Mouse (Mus musculus) forebrain, embryonic 16.5 days (tissue): ENCODE data around the gene Pxmp4. TPM values are rescaled to one million over a fixed set of nuclear protein-coding genes. Genes with fewer than 3 reads are reported as not detected.

Experiments
- ATAC-seq: fragments of 200-750 bp; cut with Nextera tagmentation; 2 replicates; pipeline ENCODE4 v1.8.0; 2017; ENCODE audit warnings: mild to moderate bottlenecking, moderate library complexity
- H3K27ac ChIP-seq: fragments of 300-500 bp; sonication (generic); 2 replicates; pipeline ENCODE4 v1.5.1; 2014; ENCODE audit warnings: low read length, control low read depth
- H3K27me3 ChIP-seq: fragments of 300-500 bp; sonication (generic); replicated peaks from 2 replicates; pipeline ENCODE4 v1.6.1; 2014; ENCODE audit warnings: low read length; ENCODE audit not compliant: control insufficient read depth, insufficient read depth
- H3K36me3 ChIP-seq: fragments of 300-500 bp; sonication (generic); 2 replicates; pipeline ENCODE4 v1.6.1; 2014; ENCODE audit not compliant: control insufficient read depth, insufficient read depth
- H3K4me1 ChIP-seq: fragments of 300-500 bp; sonication (generic); replicated peaks from 2 replicates; pipeline ENCODE4 v1.6.1; 2014; ENCODE audit warnings: low read length; ENCODE audit not compliant: control insufficient read depth, insufficient read depth
- H3K4me2 ChIP-seq: fragments of 300-500 bp; sonication (generic); 2 replicates; pipeline ENCODE4 v1.6.1; 2014; ENCODE audit warnings: mild to moderate bottlenecking, low read length, control low read depth
- H3K4me3 ChIP-seq: fragments of 300-500 bp; sonication (generic); replicated peaks from 2 replicates; pipeline ENCODE4 v1.5.1; 2014; ENCODE audit warnings: mild to moderate bottlenecking, low read length, control low read depth
- H3K9ac ChIP-seq: fragments of 300-500 bp; sonication (generic); replicated peaks from 2 replicates; pipeline ENCODE4 v1.6.1; 2014; ENCODE audit warnings: low read depth, low read length, control low read depth
- H3K9me3 ChIP-seq: fragments of 300-500 bp; sonication (generic); 2 replicates; pipeline ENCODE4 v1.6.1; 2016; ENCODE audit warnings: low read length; ENCODE audit not compliant: control insufficient read depth
- WGBS: fragments of 180-500 bp; shearing (Covaris S2); extraction: QIAGEN DNeasy Blood & Tissue Kit; methylation state at CpG from one replicate; pipeline ENCODE4 v1.1.7; 2014; 5-methylcytosine and 5-hydroxymethylcytosine counted together
- polyA plus RNA-seq: library from polyadenylated mRNA; unstranded; fragments of >200 nt; fragmentation: Nextera tagmentation; extraction: Ambion mirVana; gene quantifications from 2 replicates; pipeline ENCODE4 v1.2.1, GENCODE M21; 2015

Pxmp4 gene
- polyA plus RNA-seq, 1 experiment from 2014 or later, result 14.8 TPM

DNA sequence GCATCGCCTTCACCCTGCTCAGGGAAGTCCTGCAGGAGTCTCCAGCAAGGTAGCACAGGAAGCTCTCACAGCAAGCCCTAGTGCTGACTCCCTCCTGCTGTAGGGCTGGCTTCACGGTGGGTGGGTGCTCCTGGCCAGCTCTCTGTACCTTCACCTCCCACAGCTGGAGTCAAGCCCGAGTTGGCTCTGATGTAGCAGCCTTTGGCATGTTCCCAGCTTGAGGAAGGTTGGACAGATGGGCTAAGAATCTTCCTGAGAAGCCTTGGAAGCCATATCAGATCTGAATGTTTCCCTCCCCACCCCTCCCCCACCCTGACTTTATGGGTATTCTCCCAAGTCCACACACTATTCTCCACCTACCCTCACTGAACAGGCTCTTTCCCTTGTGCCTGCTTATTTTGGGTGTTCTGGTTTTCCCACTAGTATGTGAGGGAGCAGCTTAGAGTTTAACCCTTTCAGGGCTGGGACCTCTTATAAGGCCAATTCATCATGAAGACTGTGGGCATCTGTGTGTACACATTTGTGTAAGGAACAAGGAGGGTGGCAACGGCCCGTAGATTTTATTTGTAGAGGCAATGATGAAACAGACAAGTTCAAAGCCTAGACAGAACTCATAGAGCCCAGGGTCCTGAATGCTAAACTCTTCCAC, 46.2 kb downstream of the Pxmp4 start:
- ATAC-seq, result no peak
- Histone ChIP-seq H3K9me3 (no peaks in the 10 kb centered on the region), H3K4me3 (no peak overlapping the region), H3K4me2 (peak overlapping the region; percentile 66), H3K27ac (no peak overlapping the region), H3K9ac (no peak overlapping the region), H3K4me1 (peaks cover 26% of the 10 kb centered on the region), H3K36me3 (no peaks in the 10 kb centered on the region), H3K27me3 (no peaks in the 10 kb centered on the region)
- 39% methylated on average over 5 of the region's 5 CpGs for WGBS

DNA sequence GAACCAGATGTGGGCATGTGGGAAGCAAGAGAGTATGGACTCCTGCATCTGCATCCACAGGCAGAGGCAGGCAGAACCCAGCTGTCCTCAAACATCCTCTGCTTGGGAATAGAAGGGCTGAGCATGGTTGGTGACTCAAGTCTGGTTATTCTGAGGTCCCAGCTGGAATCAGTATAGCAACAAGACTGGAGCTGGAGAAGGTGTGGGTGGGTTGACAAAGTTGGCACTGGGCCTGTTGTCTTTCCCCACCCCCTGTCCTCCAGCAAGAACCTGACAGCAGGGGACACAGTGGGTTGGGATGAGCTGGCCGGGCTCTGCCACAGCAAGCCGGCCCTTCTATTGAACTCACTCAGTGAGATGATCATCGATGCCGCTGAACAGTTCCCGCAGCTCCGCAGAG, 48.3 kb downstream of the Pxmp4 start:
- ATAC-seq, result no peak
- WGBS, result 77% methylated on average over 6 of the region's 6 CpGs
- H3K27me3 ChIP-seq, result no peaks in the 10 kb centered on the region; the same call in 1 of the 2 replicates

DNA sequence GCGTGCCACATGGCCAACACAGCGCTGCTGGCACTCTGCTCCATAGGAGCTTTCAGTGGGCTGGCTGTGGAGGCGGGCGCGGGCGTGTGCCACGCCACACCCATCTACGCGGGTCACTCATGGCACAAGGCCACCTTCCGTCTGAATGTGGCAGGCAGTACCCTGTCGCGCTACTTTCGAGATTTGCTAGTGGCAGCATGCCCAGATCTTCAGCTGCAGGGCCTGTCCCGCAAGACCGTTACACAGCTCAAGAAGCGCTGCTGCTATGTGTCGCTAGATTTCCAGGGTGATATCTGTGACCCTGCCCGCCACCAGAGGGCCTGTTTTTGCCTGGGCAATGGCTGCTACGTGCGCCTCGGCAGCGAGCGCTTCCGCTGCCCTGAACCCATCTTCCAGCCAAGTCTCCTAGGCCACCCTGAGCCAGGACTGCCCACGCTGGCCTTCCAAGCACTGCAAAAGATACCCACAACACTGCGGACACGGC, 51.0 kb downstream of the Pxmp4 start:
- 15% methylated on average over 27 of the region's 27 CpGs for WGBS
- no peak overlapping the region for H3K4me3 ChIP-seq
- no peaks in the 10 kb centered on the region for H3K9me3 ChIP-seq

More for the DNA sequence above, 48.3 kb downstream of the Pxmp4 start:
- no peak overlapping the region for H3K4me2 ChIP-seq
- no peaks in the 10 kb centered on the region for H3K9me3 ChIP-seq
- no peak overlapping the region for H3K9ac ChIP-seq
- no peaks in the 10 kb centered on the region for H3K36me3 ChIP-seq
- peaks cover 37% of the 10 kb centered on the region for H3K4me1 ChIP-seq
- no peak overlapping the region for H3K4me3 ChIP-seq
- H3K27ac ChIP-seq, result no peak overlapping the region

DNA sequence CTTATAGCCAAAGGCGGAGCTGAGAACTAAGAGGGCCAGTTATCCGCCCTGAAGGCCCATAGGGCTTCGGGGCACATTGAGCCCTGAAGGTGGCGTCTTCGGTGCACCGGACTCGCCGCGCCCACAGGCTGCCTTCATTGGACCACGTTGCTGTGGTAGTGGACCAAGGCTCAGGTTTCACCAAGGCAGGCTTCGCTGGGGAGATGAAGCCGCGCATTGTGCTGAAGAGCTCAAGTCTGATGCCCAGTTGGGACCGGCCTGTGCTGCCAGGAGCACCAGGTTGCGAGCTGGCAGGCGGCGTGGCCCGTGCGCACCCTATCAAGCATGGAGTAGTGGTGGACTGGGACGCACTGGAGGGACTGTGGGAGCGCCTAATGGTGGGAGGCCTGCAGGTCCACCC, 51.6 kb downstream of the Pxmp4 start:
- H3K9me3 ChIP-seq, result no peaks in the 10 kb centered on the region
- no peak overlapping the region for H3K4me3 ChIP-seq
- ATAC-seq, result peak; percentile 35
- peaks cover 32% of the 10 kb centered on the region for H3K4me1 ChIP-seq
- no peaks in the 10 kb centered on the region; the same call in 1 of the 2 replicates for H3K27me3 ChIP-seq
- peak overlapping the region; percentile 22 for H3K4me2 ChIP-seq
- no peak overlapping the region for H3K9ac ChIP-seq
- H3K27ac ChIP-seq, result 0 out of 2 replicates have a peak overlapping the region, but pooled peaks have one; percentile 25
- 28% methylated on average over 21 of the region's 21 CpGs for WGBS
- H3K36me3 ChIP-seq, result no peaks in the 10 kb centered on the region

More for the DNA sequence above, 51.0 kb downstream of the Pxmp4 start:
- H3K27me3 ChIP-seq, result no peaks in the 10 kb centered on the region; the same call in 1 of the 2 replicates
- no peaks in the 10 kb centered on the region for H3K36me3 ChIP-seq
- H3K4me1 ChIP-seq, result peaks cover 37% of the 10 kb centered on the region
- peak overlapping the region; percentile 10; the same call in 1 of the 2 replicates for H3K9ac ChIP-seq
- ATAC-seq, result peak; percentile 79
- H3K4me2 ChIP-seq, result peak overlapping the region; percentile 22
- peak overlapping the region; percentile 54 for H3K27ac ChIP-seq

DNA sequence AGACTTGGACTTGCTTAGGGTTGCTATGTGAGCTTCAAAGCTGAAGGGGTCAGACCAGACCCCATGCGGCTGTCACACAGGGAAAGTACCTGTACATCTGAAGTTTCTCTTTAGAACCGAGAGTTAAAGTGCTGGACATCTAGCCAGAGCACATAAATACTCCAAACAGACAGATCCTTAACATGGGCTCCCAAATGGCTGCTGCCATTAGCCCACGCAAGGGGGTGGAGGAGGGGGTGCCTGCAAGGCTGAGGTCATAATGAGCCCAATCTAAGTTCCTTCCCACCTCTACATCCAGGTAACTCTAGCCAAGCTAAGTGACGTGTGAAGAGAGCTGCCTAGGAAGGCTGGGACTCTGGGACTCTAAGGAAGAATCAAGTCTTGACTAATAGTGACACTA, 52.0 kb downstream of the Pxmp4 start, which contains the start of gene Actl10:
Actl10 (plus strand) TSS at position 301 of the 400 bp plus-strand sequence.
- H3K36me3 ChIP-seq, result no peaks in the 10 kb centered on the region
- H3K4me2 ChIP-seq, result peak within 1 kb of the TSS; percentile 22
- no peak within 1 kb of the TSS for H3K4me3 ChIP-seq
- peaks cover 31% of the 10 kb centered on the region for H3K4me1 ChIP-seq
- ATAC-seq, result no peak
- peak within 1 kb of the TSS; percentile 10; the same call in 1 of the 2 replicates for H3K9ac ChIP-seq
- H3K27ac ChIP-seq, result peak within 1 kb of the TSS; percentile 54
- no peaks in the 10 kb centered on the region for H3K9me3 ChIP-seq
- H3K27me3 ChIP-seq, result no peaks in the 10 kb centered on the region; the same call in 1 of the 2 replicates
- 82% methylated on average over 4 of the region's 4 CpGs for WGBS

DNA sequence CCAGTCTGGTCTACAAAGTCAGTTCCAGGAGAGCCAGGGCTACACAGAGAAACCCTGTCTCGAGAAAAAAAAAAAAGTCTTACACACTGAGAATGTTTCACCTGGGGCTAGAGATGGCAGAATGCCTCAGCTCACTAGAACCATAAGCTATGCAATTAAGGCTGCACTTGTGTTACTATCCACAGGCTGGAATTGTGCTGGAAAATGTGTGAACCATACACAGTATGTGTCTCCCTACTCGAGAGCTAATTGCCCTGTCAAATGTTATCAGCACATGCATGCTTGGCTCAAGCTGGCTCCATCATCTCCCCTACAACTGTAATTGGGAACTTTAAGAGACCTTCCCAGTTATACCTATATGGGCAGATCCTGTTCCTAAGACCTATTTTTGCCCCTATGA, 52.6 kb downstream of the Pxmp4 start:
- WGBS, result 65% methylated on average over 2 of the region's 2 CpGs
- Histone ChIP-seq H3K27ac (no peak overlapping the region), H3K4me3 (no peak overlapping the region), H3K9me3 (no peaks in the 10 kb centered on the region), H3K4me1 (peaks cover 31% of the 10 kb centered on the region), H3K4me2 (no peak overlapping the region), H3K9ac (no peak overlapping the region), H3K27me3 (no peaks in the 10 kb centered on the region; the same call in 1 of the 2 replicates), H3K36me3 (no peaks in the 10 kb centered on the region)
- no peak for ATAC-seq

DNA sequence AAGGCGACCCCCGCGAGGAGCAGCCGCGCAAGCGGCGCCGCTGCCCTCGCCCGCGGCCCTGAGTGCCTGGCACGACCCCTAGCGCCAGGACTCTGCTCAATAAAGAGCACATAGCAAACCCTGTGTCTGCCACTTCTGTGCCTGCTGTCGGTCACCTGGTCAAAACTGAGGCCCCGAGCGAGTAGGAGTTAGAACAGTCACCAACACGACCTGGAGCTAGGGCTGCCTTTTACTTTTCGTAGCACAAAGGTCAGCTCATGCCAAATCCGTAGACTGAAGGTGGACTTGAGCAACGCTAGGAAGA, 53.7 kb downstream of the Pxmp4 start:
- Histone ChIP-seq H3K4me1 (peaks cover 31% of the 10 kb centered on the region), H3K4me2 (peak overlapping the region; percentile 74), H3K27me3 (no peaks in the 10 kb centered on the region; the same call in 1 of the 2 replicates), H3K4me3 (peak overlapping the region; percentile 38), H3K9ac (peak overlapping the region; percentile 55; the same call in 1 of the 2 replicates), H3K9me3 (no peaks in the 10 kb centered on the region), H3K27ac (no peak overlapping the region), H3K36me3 (no peaks in the 10 kb centered on the region)
- ATAC-seq, result no peak
- 14% methylated on average over 20 of the region's 20 CpGs for WGBS

DNA sequence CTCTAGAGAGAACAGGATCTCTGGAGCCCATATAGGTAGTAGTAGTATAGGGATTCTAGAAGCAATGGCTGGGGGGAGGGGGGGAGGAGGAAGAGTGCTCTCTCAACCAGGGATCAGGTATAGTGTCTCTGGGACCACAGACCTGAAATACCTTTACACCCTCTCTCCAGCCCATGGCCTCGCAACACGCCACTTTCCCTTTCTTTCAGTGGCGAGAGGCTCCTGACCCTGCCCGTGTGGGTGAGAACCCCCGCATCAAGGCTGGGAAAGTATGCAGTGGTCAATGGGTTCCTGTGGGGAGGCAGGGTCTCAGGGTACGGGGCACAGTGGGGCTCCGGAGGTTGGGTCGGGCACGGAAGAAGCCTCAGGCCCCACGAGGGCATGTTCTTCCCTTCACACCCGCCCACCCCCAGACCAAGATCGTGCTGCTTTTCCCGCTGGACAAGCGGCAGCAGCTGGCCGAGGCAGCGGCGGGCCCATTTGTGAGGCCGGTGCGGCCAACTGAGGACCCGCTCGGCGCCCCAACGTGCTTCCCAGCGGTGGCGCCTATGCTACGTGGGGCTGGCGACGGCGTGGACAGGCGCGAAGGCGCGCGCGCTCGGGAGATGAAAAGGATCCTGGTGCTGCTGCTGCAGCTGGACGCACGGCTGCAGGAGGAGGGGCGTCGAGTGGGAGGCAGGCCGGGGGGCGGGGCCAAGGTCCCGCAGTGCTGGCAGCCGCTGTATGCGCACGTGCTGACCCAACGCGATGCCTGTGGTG, 54.2 kb downstream of the Pxmp4 start:
- H3K36me3 ChIP-seq, result no peaks in the 10 kb centered on the region
- no peaks in the 10 kb centered on the region; the same call in 1 of the 2 replicates for H3K27me3 ChIP-seq
- H3K27ac ChIP-seq, result no peak overlapping the region
- peak overlapping the region; percentile 74 for H3K4me2 ChIP-seq
- peak overlapping the region; percentile 38 for H3K4me3 ChIP-seq
- peaks cover 32% of the 10 kb centered on the region for H3K4me1 ChIP-seq
- peak overlapping the region; percentile 55 for H3K9ac ChIP-seq
- WGBS, result 3% methylated on average over 48 of the region's 48 CpGs
- H3K9me3 ChIP-seq, result no peaks in the 10 kb centered on the region
- peak; percentile 56 for ATAC-seq

DNA sequence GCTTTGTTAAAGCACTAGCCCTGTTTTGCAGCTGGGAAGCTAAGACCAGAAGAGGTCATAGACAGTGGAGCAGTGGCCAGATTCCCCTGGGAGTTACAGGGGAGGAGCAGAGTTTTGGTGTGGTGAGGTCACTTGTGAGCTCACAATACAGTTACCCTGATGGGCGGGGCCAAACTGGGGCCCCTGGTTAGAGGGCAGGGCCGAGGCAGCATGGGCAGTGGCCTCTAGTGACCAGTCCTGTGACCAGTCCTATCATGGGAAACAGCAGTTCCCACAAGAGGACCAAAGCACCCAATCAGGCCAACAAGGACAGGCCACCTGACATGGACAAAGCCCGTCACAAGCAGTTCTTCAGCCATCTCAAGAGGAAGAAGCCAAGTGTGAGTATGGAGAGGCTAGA, 54.8 kb downstream of the Pxmp4 start:
- peaks cover 38% of the 10 kb centered on the region for H3K4me1 ChIP-seq
- ATAC-seq, result no peak
- no peaks in the 10 kb centered on the region for H3K36me3 ChIP-seq

More for the DNA sequence above, 54.8 kb downstream of the Pxmp4 start:
- H3K9me3 ChIP-seq, result no peaks in the 10 kb centered on the region
- 54% methylated on average over 3 of the region's 3 CpGs for WGBS
- no peaks in the 10 kb centered on the region; the same call in 1 of the 2 replicates for H3K27me3 ChIP-seq
- H3K4me2 ChIP-seq, result no peak overlapping the region
- no peak overlapping the region for H3K4me3 ChIP-seq
- H3K9ac ChIP-seq, result no peak overlapping the region
- no peak overlapping the region for H3K27ac ChIP-seq
